Mouse (Mus musculus): ENCODE results near the gene Otop3.
A peak's percentile ranks its signal among the peaks of the same experiment; 100 is the strongest.

Gene Otop3

GRCm38 (mm10) chr11:115334531-115334930 is at the start of gene Otop3:
Otop3 (plus strand) TSS chr11:115334731.
- DNase-seq (ENCODE audit: low spot score) = no peak

- no peak for DNase-seq (ENCODE audit: low spot score)
Measured at GRCm38 (mm10) chr11:115285282-115285681, 49.2 kb upstream of the Otop3 start.

GRCm38 (mm10) chr11:115286201-115286993 is 48.1 kb upstream of the Otop3 start:
- DNase-seq (ENCODE audit: low spot score) = no peak

- DNase-seq (ENCODE audit: low spot score) = no peak
Measured at GRCm38 (mm10) chr11:115287386-115287785, 47.1 kb upstream of the Otop3 start.

- DNase-seq (ENCODE audit: low spot score) = no peak
Measured at GRCm38 (mm10) chr11:115288305-115288704, 46.2 kb upstream of the Otop3 start.

GRCm38 (mm10) chr11:115289885-115290284 is 44.6 kb upstream of the Otop3 start:
- DNase-seq (ENCODE audit: low spot score) = no peak

- DNase-seq (ENCODE audit: low spot score) = no peak
Measured at GRCm38 (mm10) chr11:115290314-115290713, 44.2 kb upstream of the Otop3 start.

GRCm38 (mm10) chr11:115290919-115291318 is 43.6 kb upstream of the Otop3 start:
- peak; percentile 47 for DNase-seq (ENCODE audit: low spot score)

- no peak for DNase-seq (ENCODE audit: low spot score)
Measured at GRCm38 (mm10) chr11:115291503-115291902, 43.0 kb upstream of the Otop3 start.

- DNase-seq (ENCODE audit: low spot score) = no peak
Measured at GRCm38 (mm10) chr11:115292631-115293375, 41.7 kb upstream of the Otop3 start.

- DNase-seq (ENCODE audit: low spot score) = no peak
Measured at GRCm38 (mm10) chr11:115295939-115296338, 38.6 kb upstream of the Otop3 start.

- DNase-seq (ENCODE audit: low spot score) = no peak
Measured at GRCm38 (mm10) chr11:115296471-115297210, 37.9 kb upstream of the Otop3 start.

- peak; percentile 31 for DNase-seq (ENCODE audit: low spot score)
Measured at GRCm38 (mm10) chr11:115297214-115297826, 37.2 kb upstream of the Otop3 start, which contains the start of gene Fads6. Fads6 (minus strand) TSS chr11:115297663.

- no peak for DNase-seq (ENCODE audit: low spot score)
Measured at GRCm38 (mm10) chr11:115298160-115298559, 36.4 kb upstream of the Otop3 start.

GRCm38 (mm10) chr11:115300745-115301144 is 33.8 kb upstream of the Otop3 start:
- no peak for DNase-seq (ENCODE audit: low spot score)

- DNase-seq (ENCODE audit: low spot score) = no peak
Measured at GRCm38 (mm10) chr11:115301351-115301750, 33.2 kb upstream of the Otop3 start.

- peak; percentile 31 for DNase-seq (ENCODE audit: low spot score)
Measured at GRCm38 (mm10) chr11:115303167-115303566, 31.4 kb upstream of the Otop3 start.

- DNase-seq (ENCODE audit: low spot score) = no peak
Measured at GRCm38 (mm10) chr11:115306863-115307262, 27.7 kb upstream of the Otop3 start, which contains the start of gene Otop2. Otop2 (plus strand) TSS chr11:115307163.

GRCm38 (mm10) chr11:115308781-115309180 is 25.8 kb upstream of the Otop3 start:
- DNase-seq (ENCODE audit: low spot score) = no peak

- DNase-seq (ENCODE audit: low spot score) = no peak
Measured at GRCm38 (mm10) chr11:115314249-115314648, 20.3 kb upstream of the Otop3 start.

- DNase-seq (ENCODE audit: low spot score) = no peak
Measured at GRCm38 (mm10) chr11:115317204-115317603, 17.3 kb upstream of the Otop3 start.
